Mouse (Mus musculus) liver, embryonic 12.5 days (tissue): Measurements from ENCODE around the gene Crot. TPM values are rescaled to one million over a fixed set of nuclear protein-coding genes. Genes with fewer than 3 reads are reported as not detected.
"Not testable (repeated sequence)": the region's sequence is repeated elsewhere in the genome, so short reads cannot be mapped to it uniquely, and the experiment has no call there.

Experiments used
- ATAC-seq: fragments of 200-750 bp; cut with Nextera tagmentation; 2 replicates; pipeline ENCODE4 v1.8.0; 2017; ENCODE audit warnings: moderate number of reproducible peaks, mild to moderate bottlenecking, moderate library complexity
- H3K27ac ChIP-seq: fragments of 300-500 bp; sonication (generic); 2 replicates; pipeline ENCODE4 v1.5.1; 2016; ENCODE audit warnings: mild to moderate bottlenecking
- H3K27me3 ChIP-seq: fragments of 300-500 bp; sonication (generic); replicated peaks from 2 replicates; pipeline ENCODE4 v1.6.1; 2016; ENCODE audit warnings: mild to moderate bottlenecking, moderate library complexity
- H3K36me3 ChIP-seq: fragments of 300-500 bp; sonication (generic); 2 replicates; pipeline ENCODE4 v1.6.1; 2016; ENCODE audit warnings: mild to moderate bottlenecking, moderate library complexity
- H3K4me1 ChIP-seq: fragments of 300-500 bp; sonication (generic); 2 replicates; pipeline ENCODE4 v1.6.1; 2016
- H3K4me2 ChIP-seq: fragments of 300-500 bp; sonication (generic); 2 replicates; pipeline ENCODE4 v1.6.1; 2016; ENCODE audit warnings: mild to moderate bottlenecking, moderate library complexity
- H3K4me3 ChIP-seq: fragments of 300-500 bp; sonication (generic); 2 replicates; pipeline ENCODE4 v1.5.1; 2016; ENCODE audit warnings: mild to moderate bottlenecking, moderate library complexity
- H3K9ac ChIP-seq: fragments of 300-500 bp; sonication (generic); 2 replicates; pipeline ENCODE4 v1.6.1; 2016; ENCODE audit warnings: mild to moderate bottlenecking, moderate library complexity
- H3K9me3 ChIP-seq: fragments of 300-500 bp; sonication (generic); replicated peaks from 2 replicates; pipeline ENCODE4 v1.6.1; 2016; ENCODE audit warnings: mild to moderate bottlenecking, moderate library complexity
- WGBS: fragments of 180-500 bp; shearing (Covaris S2); methylation state at CpG from one replicate; pipeline ENCODE4 v1.1.7; 2016; ENCODE audit not compliant: insufficient replicate concordance; 5-methylcytosine and 5-hydroxymethylcytosine counted together
- polyA plus RNA-seq: library from polyadenylated mRNA; unstranded; fragments of >200 nt; fragmentation: Nextera tagmentation; extraction: Ambion mirVana; gene quantifications from 2 replicates; pipeline ENCODE4 v1.2.1, GENCODE M21; 2016

Crot gene
- polyA plus RNA-seq, 1 experiment from 2014 or later: 31.4 TPM

- peaks cover 79% of the 10 kb centered on the region for H3K36me3 ChIP-seq
- H3K9me3 ChIP-seq, H3K27ac ChIP-seq, H3K27me3 ChIP-seq, ATAC-seq, H3K9ac ChIP-seq, H3K4me2 ChIP-seq, H3K4me1 ChIP-seq, H3K4me3 ChIP-seq: not testable (repeated sequence)
- WGBS: no CpG with 5 or more reads among the region's 1 CpGs
Observed at GRCm38 (mm10) chr5:8941266-8941665, 55.9 kb downstream of the Crot start.

GRCm38 (mm10) chr5:8937965-8938364 lies 59.2 kb downstream of the Crot start:
- Histone ChIP-seq H3K27ac (no peak overlapping the region), H3K4me2 (no peak overlapping the region), H3K4me1 (no peaks in the 10 kb centered on the region), H3K9me3 (no peaks in the 10 kb centered on the region), H3K4me3 (no peak overlapping the region), H3K36me3 (peaks cover 90% of the 10 kb centered on the region), H3K27me3 (no peaks in the 10 kb centered on the region), H3K9ac (no peak overlapping the region)
- WGBS: 89% methylated on average over 7 of the region's 7 CpGs
- no peak for ATAC-seq

- Histone ChIP-seq H3K27me3 (no peaks in the 10 kb centered on the region), H3K4me3 (no peak overlapping the region), H3K27ac (no peak overlapping the region), H3K4me1 (no peaks in the 10 kb centered on the region), H3K36me3 (peaks cover 79% of the 10 kb centered on the region), H3K4me2 (no peak overlapping the region), H3K9ac (no peak overlapping the region), H3K9me3 (no peaks in the 10 kb centered on the region)
- WGBS: 84% methylated on average over 9 of the region's 9 CpGs
- ATAC-seq: no peak
Observed at GRCm38 (mm10) chr5:8928440-8928839, 68.7 kb downstream of the Crot start.

GRCm38 (mm10) chr5:8917069-8917468 lies 80.1 kb downstream of the Crot start:
- H3K4me1 ChIP-seq: no peaks in the 10 kb centered on the region
- WGBS: 26% methylated on average over 6 of the region's 6 CpGs
- H3K9me3 ChIP-seq: no peaks in the 10 kb centered on the region
- H3K36me3 ChIP-seq: peaks cover 72% of the 10 kb centered on the region
- H3K9ac ChIP-seq: no peak overlapping the region
- H3K4me3 ChIP-seq: no peak overlapping the region
- ATAC-seq: no peak
- H3K27me3 ChIP-seq: no peaks in the 10 kb centered on the region
- H3K27ac ChIP-seq: no peak overlapping the region
- H3K4me2 ChIP-seq: no peak overlapping the region

GRCm38 (mm10) chr5:8916400-8916799 lies 80.7 kb downstream of the Crot start:
- 45% methylated on average over 2 of the region's 2 CpGs for WGBS
- peaks cover 73% of the 10 kb centered on the region for H3K36me3 ChIP-seq
- H3K4me2 ChIP-seq: no peak overlapping the region
- no peak for ATAC-seq
- H3K9me3 ChIP-seq: no peaks in the 10 kb centered on the region
- no peak overlapping the region for H3K27ac ChIP-seq
- no peak overlapping the region for H3K4me3 ChIP-seq
- no peaks in the 10 kb centered on the region for H3K4me1 ChIP-seq
- no peak overlapping the region for H3K9ac ChIP-seq
- H3K27me3 ChIP-seq: no peaks in the 10 kb centered on the region

Other genes with a start within 250 kb of the Crot start
- gene Abcb1b, start 199.2 kb downstream of the Crot start, polyA plus RNA-seq: 0.89 and 1.2 TPM in 2 replicates
- gene Abcb4, start 103.6 kb downstream of the Crot start, polyA plus RNA-seq: 37.8 and 40.1 TPM in 2 replicates
- gene Tmem243, start 103.3 kb upstream of the Crot start, polyA plus RNA-seq: 12.3 and 13.0 TPM in 2 replicates
- 18.0 and 21.2 TPM in 2 replicates for gene Dmtf1, start 164.5 kb upstream of the Crot start, polyA plus RNA-seq